Mouse (Mus musculus): ENCODE results near the gene Kcnma1.

Gene Kcnma1

GRCm38 (mm10) chr14:23400777-23401469 lies 613.4 kb downstream of the Kcnma1 start:
- DNase-seq, result peak; percentile 5 to 47

GRCm38 (mm10) chr14:23397642-23398041 lies 616.6 kb downstream of the Kcnma1 start:
- no peak for DNase-seq

- DNase-seq, result no peak
Observed at GRCm38 (mm10) chr14:23391566-23391965, 622.7 kb downstream of the Kcnma1 start.

GRCm38 (mm10) chr14:23390768-23391167 lies 623.5 kb downstream of the Kcnma1 start:
- DNase-seq, result no peak

GRCm38 (mm10) chr14:23390161-23390560 lies 624.1 kb downstream of the Kcnma1 start:
- no peak for DNase-seq

GRCm38 (mm10) chr14:23386786-23387185 lies 627.5 kb downstream of the Kcnma1 start:
- no peak for DNase-seq

- no peak for DNase-seq
Observed at GRCm38 (mm10) chr14:23385776-23386608, 628.3 kb downstream of the Kcnma1 start.

- no peak for DNase-seq
Observed at GRCm38 (mm10) chr14:23378351-23379087, 635.8 kb downstream of the Kcnma1 start.

GRCm38 (mm10) chr14:23372021-23372420 lies 642.3 kb downstream of the Kcnma1 start:
- DNase-seq, result no peak

- no peak for DNase-seq
Observed at GRCm38 (mm10) chr14:23360491-23360995, 653.7 kb downstream of the Kcnma1 start.

- DNase-seq, result no peak
Observed at GRCm38 (mm10) chr14:23358776-23359175, 655.5 kb downstream of the Kcnma1 start.

- no peak for DNase-seq
Observed at GRCm38 (mm10) chr14:23357529-23358278, 656.6 kb downstream of the Kcnma1 start.

- DNase-seq, result peak; percentile 7 to 13
Observed at GRCm38 (mm10) chr14:23326786-23327185, 687.5 kb downstream of the Kcnma1 start.

- DNase-seq, result no peak
Observed at GRCm38 (mm10) chr14:23305288-23305687, 709.0 kb downstream of the Kcnma1 start.

- DNase-seq, result no peak
Observed at GRCm38 (mm10) chr14:23300443-23300842, 713.8 kb downstream of the Kcnma1 start.

GRCm38 (mm10) chr14:23290634-23291033 lies 723.7 kb downstream of the Kcnma1 start:
- DNase-seq, result no peak

GRCm38 (mm10) chr14:23266554-23267309 lies 747.6 kb downstream of the Kcnma1 start:
- DNase-seq, result no peak

GRCm38 (mm10) chr14:23253154-23253553 lies 761.1 kb downstream of the Kcnma1 start:
- no peak for DNase-seq

GRCm38 (mm10) chr14:23244446-23244845 lies 769.8 kb downstream of the Kcnma1 start:
- DNase-seq, result no peak

GRCm38 (mm10) chr14:23243857-23244256 lies 770.4 kb downstream of the Kcnma1 start:
- no peak for DNase-seq

All from cerebellum, postnatal 36 days (tissue).